Mouse (Mus musculus): Measurements from ENCODE around the gene Rab3c. TPM values are rescaled to one million over a fixed set of nuclear protein-coding genes. Genes with fewer than 3 reads are reported as not detected.

The Rab3c gene
- polyA plus RNA-seq, 1 experiment from 2014 or later, result 211 TPM

DNA sequence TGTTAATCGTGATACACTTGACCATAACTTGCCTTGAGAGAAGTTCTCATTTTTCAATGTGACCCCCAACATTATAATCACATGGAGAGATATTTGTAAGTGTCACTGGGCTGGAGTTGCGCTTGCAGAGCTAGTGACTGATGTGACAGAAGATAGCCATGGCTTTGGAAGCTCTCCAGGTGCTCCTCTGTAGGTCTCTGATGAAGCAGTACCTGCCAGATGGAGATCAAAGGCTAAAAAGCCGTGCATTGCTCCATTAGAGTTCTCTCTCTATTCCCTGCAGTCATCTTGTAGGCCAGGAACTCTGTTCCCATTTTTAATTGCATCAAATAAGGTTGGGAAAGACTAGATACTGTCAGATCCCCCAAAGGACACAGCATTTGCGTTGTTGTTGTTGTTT is 112.2 kb downstream of the Rab3c start:
- no peak overlapping the region for H3K9ac ChIP-seq (replicated peaks; ENCODE audit: low read depth, low read length)
- no peaks in the 10 kb centered on the region for H3K36me3 ChIP-seq (ENCODE audit: control insufficient read depth, insufficient read depth, low read length)
- H3K4me3 ChIP-seq (ENCODE audit: low read depth, low read length), result no peak overlapping the region
- no peak overlapping the region for H3K4me2 ChIP-seq (ENCODE audit: low read depth, low read length)
- no peak for ATAC-seq (ENCODE audit: low read depth)
- H3K27me3 ChIP-seq (ENCODE audit: control insufficient read depth, insufficient read depth, low read length), result no peaks in the 10 kb centered on the region
- H3K9me3 ChIP-seq (ENCODE audit: control insufficient read depth, low read length), result no peaks in the 10 kb centered on the region
- peaks cover 23% of the 10 kb centered on the region for H3K4me1 ChIP-seq (ENCODE audit: control insufficient read depth, insufficient read depth, low read length)
- 76% methylated on average over 4 of the region's 4 CpGs for WGBS
- H3K27ac ChIP-seq (ENCODE audit: low read depth, low read length), result no peak overlapping the region

GRCm38 (mm10) chr13:110166622-110167330 is 114.0 kb downstream of the Rab3c start:
- H3K4me1 ChIP-seq (ENCODE audit: control insufficient read depth, insufficient read depth, low read length), result peaks cover 23% of the 10 kb centered on the region
- H3K36me3 ChIP-seq (ENCODE audit: control insufficient read depth, insufficient read depth, low read length), result no peaks in the 10 kb centered on the region
- 27% methylated on average over 3 of the region's 3 CpGs for WGBS
- H3K9ac ChIP-seq (replicated peaks; ENCODE audit: low read depth, low read length), result no peak overlapping the region
- H3K27ac ChIP-seq (ENCODE audit: low read depth, low read length), result peak overlapping the region; percentile 62; the same call in 1 of the 2 replicates
- no peak overlapping the region for H3K4me2 ChIP-seq (ENCODE audit: low read depth, low read length)
- H3K27me3 ChIP-seq (ENCODE audit: control insufficient read depth, insufficient read depth, low read length), result no peaks in the 10 kb centered on the region
- no peak overlapping the region for H3K4me3 ChIP-seq (ENCODE audit: low read depth, low read length)
- H3K9me3 ChIP-seq (ENCODE audit: control insufficient read depth, low read length), result no peaks in the 10 kb centered on the region
- peak; percentile 96 for ATAC-seq (ENCODE audit: low read depth)

DNA sequence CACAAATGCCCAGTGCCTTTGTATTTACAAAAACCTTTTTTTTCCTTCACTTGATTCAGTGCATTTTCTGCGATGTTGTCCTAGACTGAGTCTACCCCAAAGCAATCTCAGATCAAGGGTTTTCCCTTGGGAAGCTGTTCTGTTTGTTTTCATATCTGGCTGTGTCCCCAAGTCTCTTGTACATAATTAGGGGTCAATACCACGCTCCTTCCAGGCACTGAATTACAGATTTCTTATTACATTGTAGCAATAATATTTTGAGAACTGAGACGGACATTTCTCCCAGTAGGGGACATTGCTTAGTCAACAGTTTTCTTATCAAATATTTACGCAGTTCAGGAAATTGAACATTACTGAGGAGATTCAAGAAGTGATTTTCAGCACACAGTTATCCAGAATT is 120.8 kb downstream of the Rab3c start:
- H3K27me3 ChIP-seq (ENCODE audit: control insufficient read depth, insufficient read depth, low read length), result no peaks in the 10 kb centered on the region
- no peak overlapping the region for H3K4me3 ChIP-seq (ENCODE audit: low read depth, low read length)
- no peaks in the 10 kb centered on the region for H3K36me3 ChIP-seq (ENCODE audit: control insufficient read depth, insufficient read depth, low read length)
- 32% methylated on average over 4 of the region's 4 CpGs for WGBS
- no peak for ATAC-seq (ENCODE audit: low read depth)
- H3K9ac ChIP-seq (replicated peaks; ENCODE audit: low read depth, low read length), result no peak overlapping the region
- peaks cover 3% of the 10 kb centered on the region; the same call in 1 of the 2 replicates for H3K4me1 ChIP-seq (ENCODE audit: control insufficient read depth, insufficient read depth, low read length)
- H3K4me2 ChIP-seq (ENCODE audit: low read depth, low read length), result no peak overlapping the region
- H3K27ac ChIP-seq (ENCODE audit: low read depth, low read length), result no peak overlapping the region
- no peaks in the 10 kb centered on the region for H3K9me3 ChIP-seq (ENCODE audit: control insufficient read depth, low read length)

DNA sequence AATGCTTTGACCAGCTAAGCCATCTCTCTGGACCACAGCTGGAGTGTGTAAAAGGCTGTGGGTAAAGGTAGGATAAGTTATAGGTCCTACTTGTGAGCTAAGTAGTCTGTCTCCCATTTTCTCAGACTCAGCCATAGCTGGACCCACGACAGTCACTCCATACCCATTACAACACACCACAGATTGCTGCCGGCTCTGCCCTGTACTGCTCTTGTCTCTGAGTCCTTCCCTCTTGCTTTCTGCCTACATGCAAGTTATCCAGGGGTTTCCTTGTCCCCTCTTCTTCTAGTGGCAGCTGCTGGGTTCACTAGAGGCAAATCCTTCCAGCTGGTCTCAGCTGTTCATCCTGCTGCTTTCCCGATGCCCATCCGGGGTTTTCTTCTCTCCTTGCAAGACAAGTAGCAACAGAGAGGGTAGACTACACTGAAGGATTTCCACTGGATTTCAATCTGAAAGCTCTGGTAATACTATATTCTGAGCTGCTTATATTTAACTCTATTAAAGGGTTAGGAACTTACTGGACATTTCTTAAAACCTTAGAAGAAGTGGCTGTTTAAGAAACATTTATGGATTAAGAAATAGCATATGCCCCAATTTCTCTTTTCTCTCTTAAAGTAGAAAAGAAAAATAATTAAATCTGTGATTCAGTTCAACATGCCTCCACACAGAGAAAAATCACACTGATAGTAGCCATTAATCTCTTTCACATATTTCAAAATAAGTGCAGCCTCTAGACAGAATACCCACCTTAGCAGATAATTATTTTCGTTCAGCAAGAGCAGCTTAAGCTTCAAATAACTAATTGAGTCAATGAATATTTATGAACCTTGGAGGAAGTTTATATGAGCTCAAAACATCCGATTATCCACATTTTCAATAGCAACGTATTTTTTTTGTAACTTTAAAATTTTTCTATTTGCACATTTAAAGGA is 121.9 kb downstream of the Rab3c start:
- H3K27me3 ChIP-seq (ENCODE audit: control insufficient read depth, insufficient read depth, low read length), result no peaks in the 10 kb centered on the region
- peak overlapping the region; percentile 16; the same call in 1 of the 2 replicates for H3K27ac ChIP-seq (ENCODE audit: low read depth, low read length)
- H3K9me3 ChIP-seq (ENCODE audit: control insufficient read depth, low read length), result no peaks in the 10 kb centered on the region
- H3K4me2 ChIP-seq (ENCODE audit: low read depth, low read length), result no peak overlapping the region
- peaks cover 3% of the 10 kb centered on the region; the same call in 1 of the 2 replicates for H3K4me1 ChIP-seq (ENCODE audit: control insufficient read depth, insufficient read depth, low read length)
- ATAC-seq (ENCODE audit: low read depth), result peak; percentile 22; the same call in 1 of the 2 replicates
- H3K4me3 ChIP-seq (ENCODE audit: low read depth, low read length), result no peak overlapping the region
- no peak overlapping the region for H3K9ac ChIP-seq (replicated peaks; ENCODE audit: low read depth, low read length)
- WGBS, result 40% methylated on average over 7 of the region's 7 CpGs
- no peaks in the 10 kb centered on the region for H3K36me3 ChIP-seq (ENCODE audit: control insufficient read depth, insufficient read depth, low read length)

DNA sequence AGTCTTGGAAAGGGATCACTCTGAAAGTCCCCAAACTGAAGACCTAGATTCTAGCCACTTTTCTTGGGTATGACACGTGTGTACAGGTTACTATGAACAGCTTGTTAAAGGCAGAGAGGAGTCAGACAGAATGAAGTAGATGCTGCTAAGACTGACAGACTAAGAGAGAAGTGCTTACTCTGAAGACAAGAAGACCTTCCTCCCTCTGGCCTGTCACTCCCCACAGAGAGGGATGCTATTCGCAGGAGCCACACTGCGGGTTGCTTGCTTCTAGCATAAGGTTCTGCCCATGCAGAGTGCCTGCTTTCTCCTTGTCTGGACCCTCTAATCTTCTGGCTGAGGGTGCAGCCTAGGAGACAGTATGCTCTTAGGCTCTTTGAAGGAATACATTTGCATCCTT is 135.3 kb downstream of the Rab3c start:
- Histone ChIP-seq H3K4me1 (ENCODE audit: control insufficient read depth, insufficient read depth, low read length) (peaks cover 6% of the 10 kb centered on the region; the same call in 1 of the 2 replicates), H3K27ac (ENCODE audit: low read depth, low read length) (peak overlapping the region; percentile 67; the same call in 1 of the 2 replicates), H3K4me2 (ENCODE audit: low read depth, low read length) (no peak overlapping the region), H3K9ac (replicated peaks; ENCODE audit: low read depth, low read length) (peak overlapping the region; percentile 32; the same call in 1 of the 2 replicates), H3K27me3 (ENCODE audit: control insufficient read depth, insufficient read depth, low read length) (no peaks in the 10 kb centered on the region), H3K9me3 (ENCODE audit: control insufficient read depth, low read length) (no peaks in the 10 kb centered on the region), H3K36me3 (ENCODE audit: control insufficient read depth, insufficient read depth, low read length) (no peaks in the 10 kb centered on the region), H3K4me3 (ENCODE audit: low read depth, low read length) (no peak overlapping the region)
- ATAC-seq (ENCODE audit: low read depth), result peak; percentile 35; the same call in 1 of the 2 replicates
- WGBS, result 44% methylated on average over 3 of the region's 3 CpGs

- Histone ChIP-seq H3K9ac (replicated peaks; ENCODE audit: low read depth, low read length) (no peak overlapping the region), H3K27me3 (ENCODE audit: control insufficient read depth, insufficient read depth, low read length) (no peaks in the 10 kb centered on the region), H3K9me3 (ENCODE audit: control insufficient read depth, low read length) (no peaks in the 10 kb centered on the region), H3K27ac (ENCODE audit: low read depth, low read length) (peak overlapping the region; percentile 67; the same call in 1 of the 2 replicates), H3K36me3 (ENCODE audit: control insufficient read depth, insufficient read depth, low read length) (no peaks in the 10 kb centered on the region), H3K4me3 (ENCODE audit: low read depth, low read length) (no peak overlapping the region), H3K4me1 (ENCODE audit: control insufficient read depth, insufficient read depth, low read length) (peaks cover 6% of the 10 kb centered on the region; the same call in 1 of the 2 replicates), H3K4me2 (ENCODE audit: low read depth, low read length) (no peak overlapping the region)
- WGBS, result 21% methylated on average over 8 of the region's 8 CpGs
- peak; percentile 82 for ATAC-seq (ENCODE audit: low read depth)
These were observed 135.8 kb downstream of the Rab3c start for GRCm38 (mm10) chr13:110145019-110145418.

DNA sequence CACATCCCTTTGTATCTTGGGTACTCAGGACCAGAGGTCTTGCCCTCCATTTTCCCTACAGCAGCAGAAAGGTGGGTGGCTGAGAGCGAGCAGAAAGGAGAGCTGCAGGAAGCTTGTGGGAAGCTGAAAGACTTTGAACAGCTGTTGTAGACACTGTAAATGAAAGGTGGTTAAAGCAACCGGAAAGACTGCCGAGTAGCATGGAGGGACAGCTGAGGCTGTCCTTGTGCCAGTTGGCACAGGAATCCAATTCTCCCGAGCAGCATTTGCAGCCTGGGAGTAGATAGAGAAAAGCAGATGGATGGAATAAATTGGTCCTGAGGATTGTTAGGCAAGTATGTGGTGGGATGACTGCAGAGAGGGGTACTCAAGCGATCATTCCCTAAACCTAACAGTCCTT is 141.5 kb downstream of the Rab3c start:
- Histone ChIP-seq H3K27ac (ENCODE audit: low read depth, low read length) (peak overlapping the region; percentile 24), H3K36me3 (ENCODE audit: control insufficient read depth, insufficient read depth, low read length) (no peaks in the 10 kb centered on the region), H3K9ac (replicated peaks; ENCODE audit: low read depth, low read length) (no peak overlapping the region), H3K9me3 (ENCODE audit: control insufficient read depth, low read length) (no peaks in the 10 kb centered on the region), H3K4me2 (ENCODE audit: low read depth, low read length) (no peak overlapping the region), H3K27me3 (ENCODE audit: control insufficient read depth, insufficient read depth, low read length) (no peaks in the 10 kb centered on the region), H3K4me3 (ENCODE audit: low read depth, low read length) (no peak overlapping the region), H3K4me1 (ENCODE audit: control insufficient read depth, insufficient read depth, low read length) (no peaks in the 10 kb centered on the region)
- peak; percentile 77 for ATAC-seq (ENCODE audit: low read depth)
- WGBS, result 60% methylated on average over 5 of the region's 5 CpGs

GRCm38 (mm10) chr13:110138644-110139043 is 142.2 kb downstream of the Rab3c start:
- no peak overlapping the region for H3K9ac ChIP-seq (replicated peaks; ENCODE audit: low read depth, low read length)
- H3K4me2 ChIP-seq (ENCODE audit: low read depth, low read length), result no peak overlapping the region
- no peaks in the 10 kb centered on the region for H3K27me3 ChIP-seq (ENCODE audit: control insufficient read depth, insufficient read depth, low read length)
- no peaks in the 10 kb centered on the region for H3K36me3 ChIP-seq (ENCODE audit: control insufficient read depth, insufficient read depth, low read length)
- no peaks in the 10 kb centered on the region for H3K9me3 ChIP-seq (ENCODE audit: control insufficient read depth, low read length)
- H3K4me3 ChIP-seq (ENCODE audit: low read depth, low read length), result no peak overlapping the region
- WGBS, result 84% methylated on average over 5 of the region's 5 CpGs
- H3K27ac ChIP-seq (ENCODE audit: low read depth, low read length), result no peak overlapping the region
- ATAC-seq (ENCODE audit: low read depth), result no peak
- H3K4me1 ChIP-seq (ENCODE audit: control insufficient read depth, insufficient read depth, low read length), result no peaks in the 10 kb centered on the region
